7 mouse cellular contexts compared by ENCODE assay signal in genomic region chr4:106318208-106318607, GRCm38 (mm10). TPM values are rescaled to one million over a fixed set of nuclear protein-coding genes. Genes with fewer than 3 reads are reported as not detected.
DNase-seq lines count a peak whose midpoint lies in the region; ATAC-seq and TF ChIP-seq lines count a peak whose summit lies in the region.

No protein-coding gene starts in this region.

- H3K27me3 ChIP-seq in neural tube, embryonic 11.5 days (ENCODE audit: control insufficient read depth, insufficient read depth, low read length): no peaks in the 10 kb centered on the region
- no peaks in the 10 kb centered on the region for H3K27me3 ChIP-seq in forebrain, embryonic 12.5 days
- no peaks in the 10 kb centered on the region for H3K27me3 ChIP-seq in limb, embryonic 14.5 days (ENCODE audit: control insufficient read depth, insufficient read depth, low read length)
- no peaks in the 10 kb centered on the region for H3K27me3 ChIP-seq in stomach, embryonic 14.5 days (ENCODE audit: control insufficient read depth, insufficient read depth, low read length)

- peak overlapping the region; percentile 81 for H3K4me2 ChIP-seq in neural tube, embryonic 11.5 days (ENCODE audit: low read depth)
- H3K4me2 ChIP-seq in forebrain, embryonic 12.5 days: peak overlapping the region; percentile 85
- peak overlapping the region; percentile 89; the same call in 1 of the 2 replicates for H3K4me2 ChIP-seq in limb, embryonic 14.5 days (replicated peaks; ENCODE audit: low read depth, low read length, severe bottlenecking)
- peak overlapping the region; percentile 81; the same call in 1 of the 2 replicates for H3K4me2 ChIP-seq in stomach, embryonic 14.5 days (replicated peaks; ENCODE audit: low read depth, low read length)

- H3K27ac ChIP-seq in neural tube, embryonic 11.5 days (ENCODE audit: low read depth, low read length): no peak overlapping the region
- H3K27ac ChIP-seq in forebrain, embryonic 12.5 days: no peak overlapping the region
- H3K27ac ChIP-seq in limb, embryonic 14.5 days (replicated peaks; ENCODE audit: low read depth, low read length): no peak overlapping the region
- no peak overlapping the region for H3K27ac ChIP-seq in stomach, embryonic 14.5 days (ENCODE audit: low read length)

- DNase-seq in neural tube, embryonic 11.5 days (ENCODE audit: low spot score): no peak
- DNase-seq in neural tube, embryonic 10.5 days (ENCODE audit: extremely low spot score, low spot score): no peak
- DNase-seq in limb, embryonic 14.5 days (ENCODE audit: low spot score): no peak
- DNase-seq in MN1 (ENCODE audit: low spot score): no peak
- DNase-seq in adrenal gland, postnatal 4 days (ENCODE audit: low spot score in 2 of 2): no peak

- H3K36me3 ChIP-seq in neural tube, embryonic 11.5 days (ENCODE audit: control insufficient read depth, insufficient read depth, low read length): no peaks in the 10 kb centered on the region
- H3K36me3 ChIP-seq in forebrain, embryonic 12.5 days (replicated peaks): no peaks in the 10 kb centered on the region
- H3K36me3 ChIP-seq in limb, embryonic 14.5 days (ENCODE audit: control insufficient read depth, insufficient read depth, low read length): no peaks in the 10 kb centered on the region
- H3K36me3 ChIP-seq in stomach, embryonic 14.5 days (ENCODE audit: control insufficient read depth, insufficient read depth, low read length): no peaks in the 10 kb centered on the region

- peaks cover 17% of the 10 kb centered on the region; the same call in 1 of the 2 replicates for H3K4me1 ChIP-seq in neural tube, embryonic 11.5 days (ENCODE audit: control insufficient read depth, insufficient read depth, low read length)
- H3K4me1 ChIP-seq in forebrain, embryonic 12.5 days: peaks cover 40% of the 10 kb centered on the region
- H3K4me1 ChIP-seq in limb, embryonic 14.5 days (ENCODE audit: control insufficient read depth, insufficient read depth, low read length): peaks cover 31% of the 10 kb centered on the region
- peaks cover 6% of the 10 kb centered on the region; the same call in 1 of the 2 replicates for H3K4me1 ChIP-seq in stomach, embryonic 14.5 days (ENCODE audit: control insufficient read depth, insufficient read depth, low read length)

- ATAC-seq in neural tube, embryonic 11.5 days (ENCODE audit: insufficient read depth, low FRiP score, low TSS enrichment): no peak
- no peak for ATAC-seq in forebrain, embryonic 12.5 days (ENCODE audit: low FRiP score)
- ATAC-seq in limb, embryonic 14.5 days (ENCODE audit: low FRiP score, low read depth): no peak
- ATAC-seq in stomach, embryonic 14.5 days (ENCODE audit: insufficient number of reproducible peaks, insufficient read depth, low FRiP score, low read depth): no peak

- no peak for TF ChIP-seq POLR2A in limb, embryonic 14.5 days (IDR thresholded peaks at IDR 0.05; ENCODE audit: borderline replicate concordance, extremely low read depth, insufficient read depth, insufficient read length)

- peak overlapping the region; percentile 80; the same call in 1 of the 2 replicates for H3K4me3 ChIP-seq in neural tube, embryonic 11.5 days (ENCODE audit: low read depth, low read length)
- H3K4me3 ChIP-seq in forebrain, embryonic 12.5 days (replicated peaks): no peak overlapping the region
- H3K4me3 ChIP-seq in limb, embryonic 14.5 days (replicated peaks; ENCODE audit: low read length): peak overlapping the region; percentile 95; the same call in 1 of the 2 replicates
- H3K4me3 ChIP-seq in stomach, embryonic 14.5 days (ENCODE audit: low read depth, low read length): peak overlapping the region; percentile 94; the same call in 1 of the 2 replicates

- WGBS in neural tube, embryonic 11.5 days: 92% methylated on average over 4 of the region's 4 CpGs
- 83% methylated on average over 4 of the region's 4 CpGs for WGBS in forebrain, embryonic 12.5 days
- 72% methylated on average over 4 of the region's 4 CpGs for WGBS in limb, embryonic 14.5 days
- WGBS in stomach, embryonic 14.5 days: 71% methylated on average over 4 of the region's 4 CpGs

- no peaks in the 10 kb centered on the region for H3K9me3 ChIP-seq in neural tube, embryonic 11.5 days (ENCODE audit: control insufficient read depth, low read length)
- H3K9me3 ChIP-seq in forebrain, embryonic 12.5 days: no peaks in the 10 kb centered on the region
- no peaks in the 10 kb centered on the region for H3K9me3 ChIP-seq in limb, embryonic 14.5 days (ENCODE audit: control insufficient read depth, low read length)
- no peaks in the 10 kb centered on the region for H3K9me3 ChIP-seq in stomach, embryonic 14.5 days (ENCODE audit: control insufficient read depth, low read depth, low read length)

- no peak overlapping the region for H3K9ac ChIP-seq in neural tube, embryonic 11.5 days (ENCODE audit: low read length)
- H3K9ac ChIP-seq in forebrain, embryonic 12.5 days: peak overlapping the region; percentile 94; the same call in 1 of the 2 replicates
- no peak overlapping the region for H3K9ac ChIP-seq in limb, embryonic 14.5 days (ENCODE audit: low read depth, low read length, severe bottlenecking)
- H3K9ac ChIP-seq in stomach, embryonic 14.5 days (replicated peaks; ENCODE audit: low read depth, low read length): no peak overlapping the region

RNA-seq across cellular contexts. Expression of gene Usp24, which starts 2.2 kb away (rescaled TPM):
- polyA plus RNA-seq in neural tube, embryonic 11.5 days (2014; fragmentation: Nextera tagmentation; extraction: Ambion mirVana): 9.8 and 10.9 TPM in 2 replicates
- polyA plus RNA-seq in forebrain, embryonic 12.5 days (2016; fragmentation: Nextera tagmentation; extraction: Ambion mirVana): 11.7 and 13.7 TPM in 2 replicates
- 15.7 TPM in 2 replicates for polyA plus RNA-seq in limb, embryonic 14.5 days (2012; rRNA removed)
- polyA plus RNA-seq in limb, embryonic 14.5 days (2014; fragmentation: Nextera tagmentation; extraction: Ambion mirVana): 12.5 and 16.7 TPM in 2 replicates
- 12.0 and 13.8 TPM in 2 replicates for polyA plus RNA-seq in stomach, embryonic 14.5 days (2014; fragmentation: Nextera tagmentation; extraction: Ambion mirVana)
- total RNA-seq in adrenal gland, postnatal 4 days (2021): 10 to 100 TPM; 38.6 to 42.1 TPM
